Mouse (Mus musculus): Measurements from ENCODE around the gene Borcs5. TPM values are rescaled to one million over a fixed set of nuclear protein-coding genes. Genes with fewer than 3 reads are reported as not detected.
A peak's percentile ranks its signal among the peaks of the same experiment; 100 is the strongest.

The Borcs5 gene
- total and polyA plus RNA-seq, 3 experiments: 8.8 to 19.6 (median 9.1) TPM

GRCm38 (mm10) chr6:134632756-134633155, 6.6 kb upstream of the Borcs5 start:
- no peak for DNase-seq (ENCODE audit: low spot score)
- TF ChIP-seq GATA2 (IDR thresholded peaks at IDR 0.05; ENCODE audit: borderline replicate concordance, low read depth, low read length): no peak
- TF ChIP-seq POLR2AphosphoS5 (IDR thresholded peaks at IDR 0.05; ENCODE audit: insufficient replicate concordance, low read depth, low read length): no peak
- no peak for TF ChIP-seq TAL1 (conservative IDR thresholded peaks at IDR 0.05; ENCODE audit: low read depth, low read length)
- H3K9me3 ChIP-seq (replicated peaks): no peaks in the 10 kb centered on the region
- H3K27me3 ChIP-seq (ENCODE audit: insufficient read depth, low read length): peaks cover 20% of the 10 kb centered on the region; the same call in 1 of the 2 replicates
- H3K4me1 ChIP-seq (ENCODE audit: insufficient read depth, low read depth, low read length): peaks cover 3% of the 10 kb centered on the region; the same call in 1 of the 2 replicates
- no peaks in the 10 kb centered on the region for H3K36me3 ChIP-seq (replicated peaks)
- no peak for ATAC-seq (ENCODE audit: extremely low read depth, insufficient number of reproducible peaks, low FRiP score, poor library complexity, severe bottlenecking)
- H3K4me3 ChIP-seq (ENCODE audit: low read depth, low read length): no peak overlapping the region

DNA sequence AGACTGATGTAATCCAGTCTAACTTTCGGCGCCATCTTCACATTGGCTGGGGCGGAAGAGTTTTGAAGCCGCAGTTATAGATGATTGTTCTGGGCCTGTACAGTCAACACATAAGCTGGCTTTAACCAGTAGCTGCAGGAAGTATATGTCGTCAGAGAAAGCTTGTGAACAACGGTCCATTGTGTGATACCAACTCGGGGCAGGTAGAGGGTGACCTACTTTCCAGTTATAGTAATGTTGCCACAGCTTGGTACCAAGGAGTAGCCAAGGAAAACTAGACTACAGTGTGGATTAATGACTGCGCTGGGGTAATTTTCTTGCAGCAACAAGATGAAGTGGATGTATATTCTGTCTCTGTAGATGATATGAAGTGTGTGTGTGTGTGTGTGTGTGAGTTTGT, 5.8 kb upstream of the Borcs5 start:
- DNase-seq (ENCODE audit: low spot score): no peak

GRCm38 (mm10) chr6:134636476-134636875, 2.8 kb upstream of the Borcs5 start:
- Histone ChIP-seq H3K4me3 (ENCODE audit: low read depth, low read length) (no peak overlapping the region), H3K36me3 (replicated peaks) (no peaks in the 10 kb centered on the region), H3K9me3 (replicated peaks) (no peaks in the 10 kb centered on the region), H3K27me3 (ENCODE audit: insufficient read depth, low read length) (peaks cover 8% of the 10 kb centered on the region; the same call in 1 of the 2 replicates), H3K4me1 (ENCODE audit: insufficient read depth, low read depth, low read length) (peaks cover 12% of the 10 kb centered on the region)
- ATAC-seq (ENCODE audit: extremely low read depth, insufficient number of reproducible peaks, low FRiP score, poor library complexity, severe bottlenecking): no peak
- TF ChIP-seq TAL1 (conservative IDR thresholded peaks at IDR 0.05; ENCODE audit: low read depth, low read length) (no peak), GATA1 (IDR thresholded peaks at IDR 0.05; ENCODE audit: borderline replicate concordance, low read length) (no peak), POLR2AphosphoS5 (IDR thresholded peaks at IDR 0.05; ENCODE audit: insufficient replicate concordance, low read depth, low read length) (no peak), GATA2 (IDR thresholded peaks at IDR 0.05; ENCODE audit: borderline replicate concordance, low read depth, low read length) (no peak), CTCF (IDR thresholded peaks at IDR 0.05; ENCODE audit: low read depth, low read length) (no peak)
- no peak for DNase-seq (ENCODE audit: low spot score)

More for the DNA sequence above, 5.8 kb upstream of the Borcs5 start:
- Histone ChIP-seq H3K4me3 (ENCODE audit: low read depth, low read length) (no peak overlapping the region), H3K27me3 (ENCODE audit: insufficient read depth, low read length) (peaks cover 20% of the 10 kb centered on the region; the same call in 1 of the 2 replicates), H3K4me1 (ENCODE audit: insufficient read depth, low read depth, low read length) (peaks cover 3% of the 10 kb centered on the region; the same call in 1 of the 2 replicates), H3K36me3 (replicated peaks) (no peaks in the 10 kb centered on the region), H3K9me3 (replicated peaks) (no peaks in the 10 kb centered on the region)
- TF ChIP-seq TAL1 (conservative IDR thresholded peaks at IDR 0.05; ENCODE audit: low read depth, low read length) (no peak), GATA1 (IDR thresholded peaks at IDR 0.05; ENCODE audit: borderline replicate concordance, low read length) (no peak), POLR2AphosphoS5 (IDR thresholded peaks at IDR 0.05; ENCODE audit: insufficient replicate concordance, low read depth, low read length) (no peak), CTCF (IDR thresholded peaks at IDR 0.05; ENCODE audit: low read depth, low read length) (no peak), GATA2 (IDR thresholded peaks at IDR 0.05; ENCODE audit: borderline replicate concordance, low read depth, low read length) (no peak)
- no peak for ATAC-seq (ENCODE audit: extremely low read depth, insufficient number of reproducible peaks, low FRiP score, poor library complexity, severe bottlenecking)

DNA sequence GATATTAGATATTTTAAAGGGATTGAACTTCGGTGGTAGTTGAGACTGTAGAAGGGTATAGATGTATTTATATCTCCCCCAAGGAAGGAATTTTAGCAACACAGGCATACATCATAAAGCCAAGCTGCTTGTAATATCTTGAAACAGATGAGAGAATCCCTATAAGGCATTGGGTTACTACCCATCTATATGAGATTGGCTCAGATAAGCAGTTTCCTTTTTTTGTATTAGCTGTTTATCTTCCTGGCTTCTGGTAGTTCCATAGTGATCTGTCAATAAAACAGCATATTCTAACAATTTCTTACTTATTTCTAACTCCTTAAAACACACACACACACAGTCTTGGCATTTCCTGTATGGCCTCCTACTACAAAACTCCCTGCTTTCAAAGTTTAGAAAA, 590 bp downstream of the Borcs5 start:
- no peaks in the 10 kb centered on the region for H3K27me3 ChIP-seq (ENCODE audit: insufficient read depth, low read length)
- H3K36me3 ChIP-seq (replicated peaks): peaks cover 10% of the 10 kb centered on the region
- H3K9me3 ChIP-seq (replicated peaks): no peaks in the 10 kb centered on the region
- TF ChIP-seq GATA2 (IDR thresholded peaks at IDR 0.05; ENCODE audit: borderline replicate concordance, low read depth, low read length): no peak
- no peak for ATAC-seq (ENCODE audit: extremely low read depth, insufficient number of reproducible peaks, low FRiP score, poor library complexity, severe bottlenecking)
- DNase-seq (ENCODE audit: low spot score): no peak
- peaks cover 21% of the 10 kb centered on the region for H3K4me1 ChIP-seq (ENCODE audit: insufficient read depth, low read depth, low read length)
- no peak overlapping the region for H3K4me3 ChIP-seq (ENCODE audit: low read depth, low read length)

DNA sequence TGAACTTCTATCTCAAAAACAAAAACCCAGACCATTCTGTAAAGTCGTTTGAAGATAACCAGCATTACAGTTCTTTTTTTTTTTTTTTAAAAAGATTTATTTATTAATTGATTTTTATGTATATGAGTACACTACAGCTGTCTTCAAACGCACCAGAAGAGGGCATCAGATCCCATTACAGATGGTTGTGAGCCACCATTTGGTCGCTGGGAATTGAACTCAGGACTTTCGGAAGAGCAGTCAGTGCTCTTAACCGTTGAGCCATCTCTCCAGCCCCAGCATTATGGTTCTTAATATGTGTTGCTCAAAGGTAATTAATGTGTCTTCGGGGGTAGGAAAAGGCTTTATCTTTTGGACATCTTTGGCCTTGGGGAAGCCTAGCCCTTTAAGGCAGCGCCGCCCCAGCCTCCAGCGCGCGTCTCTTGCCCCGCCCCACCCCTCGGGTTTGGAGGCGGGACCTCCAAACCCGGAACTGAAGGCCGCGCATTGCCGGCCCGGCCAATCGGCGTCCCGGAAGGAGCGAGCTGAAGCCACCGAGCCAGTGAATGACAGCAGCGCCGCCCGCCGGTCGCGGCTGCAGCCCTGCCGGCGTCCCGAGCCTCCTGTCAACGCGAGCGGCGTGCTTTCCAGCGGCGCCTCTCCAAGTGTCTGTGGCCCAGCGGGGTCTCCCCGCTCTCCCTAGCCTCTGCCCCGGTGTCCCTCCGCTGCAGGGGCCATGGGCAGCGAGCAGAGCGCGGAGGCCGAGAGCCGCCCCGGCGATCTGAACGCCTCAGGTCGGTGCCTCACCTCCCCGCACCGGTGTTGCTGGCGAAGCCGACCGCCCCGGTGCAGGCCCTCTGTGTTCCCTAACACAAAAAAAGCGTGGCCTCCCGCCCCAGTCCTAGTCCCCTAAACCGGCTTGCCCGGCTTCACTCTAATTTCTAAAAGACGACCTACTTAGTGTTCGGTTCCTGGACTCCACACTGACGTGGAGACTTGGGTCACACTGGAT, 1.5 kb downstream of the Borcs5 start:
- H3K4me3 ChIP-seq (ENCODE audit: low read depth, low read length): peak overlapping the region; percentile 88
- DNase-seq (ENCODE audit: low spot score): peak; percentile 92
- H3K9me3 ChIP-seq (replicated peaks): no peaks in the 10 kb centered on the region
- peaks cover 19% of the 10 kb centered on the region for H3K36me3 ChIP-seq (replicated peaks)
- H3K27me3 ChIP-seq (ENCODE audit: insufficient read depth, low read length): no peaks in the 10 kb centered on the region
- ATAC-seq (ENCODE audit: extremely low read depth, insufficient number of reproducible peaks, low FRiP score, poor library complexity, severe bottlenecking): peak; percentile 95
- H3K4me1 ChIP-seq (ENCODE audit: insufficient read depth, low read depth, low read length): peaks cover 21% of the 10 kb centered on the region
- no peak for TF ChIP-seq POLR2AphosphoS5 (IDR thresholded peaks at IDR 0.05; ENCODE audit: insufficient replicate concordance, low read depth, low read length)
- TF ChIP-seq GATA1 (IDR thresholded peaks at IDR 0.05; ENCODE audit: borderline replicate concordance, low read length): no peak
- TF ChIP-seq CTCF (IDR thresholded peaks at IDR 0.05; ENCODE audit: low read depth, low read length): no peak
- no peak for TF ChIP-seq TAL1 (conservative IDR thresholded peaks at IDR 0.05; ENCODE audit: low read depth, low read length)
- no peak for TF ChIP-seq GATA2 (IDR thresholded peaks at IDR 0.05; ENCODE audit: borderline replicate concordance, low read depth, low read length)

- Histone ChIP-seq H3K27me3 (ENCODE audit: insufficient read depth, low read length) (no peaks in the 10 kb centered on the region), H3K9me3 (replicated peaks) (no peaks in the 10 kb centered on the region), H3K4me3 (ENCODE audit: low read depth, low read length) (peak overlapping the region; percentile 88), H3K36me3 (replicated peaks) (peaks cover 30% of the 10 kb centered on the region), H3K4me1 (ENCODE audit: insufficient read depth, low read depth, low read length) (peaks cover 21% of the 10 kb centered on the region)
- DNase-seq (ENCODE audit: low spot score): no peak
- ATAC-seq (ENCODE audit: extremely low read depth, insufficient number of reproducible peaks, low FRiP score, poor library complexity, severe bottlenecking): peak; percentile 25; the same call in 1 of the 2 replicates
- TF ChIP-seq GATA1 (IDR thresholded peaks at IDR 0.05; ENCODE audit: borderline replicate concordance, low read length) (no peak), POLR2AphosphoS5 (IDR thresholded peaks at IDR 0.05; ENCODE audit: insufficient replicate concordance, low read depth, low read length) (no peak), CTCF (IDR thresholded peaks at IDR 0.05; ENCODE audit: low read depth, low read length) (no peak), GATA2 (IDR thresholded peaks at IDR 0.05; ENCODE audit: borderline replicate concordance, low read depth, low read length) (no peak), TAL1 (conservative IDR thresholded peaks at IDR 0.05; ENCODE audit: low read depth, low read length) (no peak)
These were observed 2.6 kb downstream of the Borcs5 start for GRCm38 (mm10) chr6:134641738-134642446.

Data from G1E (cell line).